Mouse (Mus musculus) urinary bladder, postnatal 0 days (tissue): ENCODE results near the gene Mfsd14a. TPM values are rescaled to one million over a fixed set of nuclear protein-coding genes. Genes with fewer than 3 reads are reported as not detected.

Source experiments
- polyA plus RNA-seq: library from polyadenylated mRNA; unstranded; fragments of >200 nt; fragmentation: Nextera tagmentation; extraction: Ambion mirVana; gene quantifications from 2 replicates; pipeline ENCODE4 v1.2.1, GENCODE M21; 2015

The Mfsd14a gene
- polyA plus RNA-seq: 59.5 and 72.5 TPM in 2 replicates

GRCm38 (mm10) chr3:116662463-116662863 lies at the start of gene Mfsd14a:
TSS of gene Mfsd14a (minus strand) at chr3:116662677.

GRCm38 (mm10) chr3:116681160-116681559 lies 18.7 kb upstream of the Mfsd14a start, which contains the start of gene Gm43191:
TSS of gene Gm43191 (minus strand) at chr3:116681260.

GRCm38 (mm10) chr3:116614295-116614892 lies 48.1 kb downstream of the Mfsd14a start, which contains the start of gene Trmt13:
TSS of gene Trmt13 (minus strand) at chr3:116614587.

GRCm38 (mm10) chr3:116594728-116595602 lies 67.5 kb downstream of the Mfsd14a start, which contains the start of gene Sass6:
TSS of gene Sass6 (plus strand) at chr3:116594982.

Other genes with a start within 250 kb of the Mfsd14a start
- 2.6 and 2.8 TPM in 2 replicates for gene Cdc14a, start 238.6 kb downstream of the Mfsd14a start, polyA plus RNA-seq
- gene Rtca, start 154.5 kb downstream of the Mfsd14a start, polyA plus RNA-seq: 52.3 and 55.2 TPM in 2 replicates
- gene Dbt, start 149.6 kb downstream of the Mfsd14a start, polyA plus RNA-seq: 9.4 and 9.7 TPM in 2 replicates
- 0.19 and 0.34 TPM in 2 replicates for gene Lrrc39, start 99.7 kb downstream of the Mfsd14a start, polyA plus RNA-seq
- 5.1 and 6.1 TPM in 2 replicates for gene Sass6, start 67.7 kb downstream of the Mfsd14a start, polyA plus RNA-seq
- gene Trmt13, start 48.1 kb downstream of the Mfsd14a start, polyA plus RNA-seq: 13.0 and 14.3 TPM in 2 replicates
- not detected in 2 replicates for gene Gm43191, start 18.6 kb upstream of the Mfsd14a start, polyA plus RNA-seq
- 8.9 and 11.3 TPM in 2 replicates for gene Slc35a3, start 50.2 kb upstream of the Mfsd14a start, polyA plus RNA-seq
- gene Agl, start 145.5 kb upstream of the Mfsd14a start, polyA plus RNA-seq: 24.2 and 30.7 TPM in 2 replicates
- gene Frrs1, start 196.8 kb upstream of the Mfsd14a start, polyA plus RNA-seq: 14.6 and 19.5 TPM in 2 replicates